Mouse (Mus musculus) heart, postnatal 0 days (tissue): ENCODE results near the gene Sash1.

Source experiments
- CTCF ChIP-seq: IDR thresholded peaks from 2 replicates; pipeline ENCODE4 v1.5.1; 2016; ENCODE audit warnings: antibody characterized with exemption, control low read depth, low read depth
- EP300 ChIP-seq: IDR thresholded peaks from 2 replicates; pipeline ENCODE4 v1.6.1; 2016; ENCODE audit warnings: antibody characterized with exemption, low read depth

DNA sequence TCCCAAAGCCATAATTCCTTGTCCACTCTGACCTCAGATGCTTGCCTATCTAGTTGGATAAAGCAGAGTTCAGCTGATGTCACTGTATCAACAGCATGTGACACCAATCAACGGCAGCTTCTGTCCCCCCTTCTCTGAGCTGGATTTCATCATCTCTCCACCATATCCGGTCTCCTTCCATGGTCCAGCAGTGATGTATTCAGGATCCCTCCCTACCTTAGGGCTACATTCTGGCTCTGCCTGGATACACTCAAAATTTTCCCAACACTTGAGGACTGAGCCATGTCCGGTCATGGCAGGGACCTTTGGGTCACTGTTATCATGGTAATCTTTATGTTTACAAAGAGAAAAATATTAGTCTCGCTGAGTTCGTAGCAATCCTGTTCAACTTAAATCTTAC, 118.5 kb downstream of the Sash1 start:
- TF ChIP-seq CTCF = no peak
- TF ChIP-seq EP300 = no peak
